Mouse (Mus musculus) urinary bladder, postnatal 14 days (tissue): ENCODE measurements around the gene Prpsap2.
A peak's percentile ranks its signal among the peaks of the same experiment; 100 is the strongest.
"Not testable (repeated sequence)": the region's sequence is repeated elsewhere in the genome, so short reads cannot be mapped to it uniquely, and the experiment has no call there.

Source experiments
- DNase-seq: peaks from one replicate; pipeline ENCODE4 v3.0.0; 2021; ENCODE audit warnings: low spot score

The Prpsap2 gene

DNA sequence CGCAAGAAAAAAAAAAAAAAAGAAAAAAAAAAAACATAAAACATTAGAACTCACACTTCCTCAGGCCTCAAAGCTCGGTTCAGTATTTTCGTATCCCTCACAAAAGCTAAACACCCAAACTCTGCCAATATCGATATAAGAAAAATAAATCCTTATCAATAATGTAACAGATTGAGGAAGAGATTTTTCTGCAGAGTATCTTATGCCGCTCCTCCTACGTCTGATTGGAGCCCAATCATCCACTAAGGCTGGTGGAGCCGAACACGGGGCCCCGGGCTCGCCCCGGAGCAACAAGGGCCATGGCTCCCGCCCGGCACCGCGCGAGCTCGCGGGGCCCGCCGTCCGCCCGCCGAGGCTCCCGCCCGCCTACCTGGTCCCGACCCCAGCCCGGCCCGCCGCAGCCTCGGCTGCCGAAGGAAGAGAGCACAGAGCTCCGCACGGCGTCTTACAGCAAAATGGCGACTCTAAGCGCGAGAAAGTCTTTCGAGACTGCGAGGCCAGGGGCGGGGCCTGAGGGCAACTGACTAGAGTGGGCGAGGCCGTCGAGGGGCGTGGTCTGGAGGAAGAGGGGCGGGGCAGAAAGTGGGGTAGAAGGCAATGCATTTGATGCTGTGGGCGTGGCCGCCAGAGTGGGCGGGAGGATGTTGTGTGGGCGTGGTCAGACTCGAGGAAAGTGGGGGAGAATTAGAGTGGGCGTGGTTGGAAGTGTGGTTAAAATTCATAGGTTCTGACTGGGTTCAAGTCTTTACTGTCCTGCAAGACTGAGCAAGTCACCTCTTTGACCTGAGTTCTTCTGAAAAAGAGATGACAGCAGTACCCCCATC is at the start of gene Prpsap2:
Prpsap2 (minus strand) TSS at position 505 of the 824 bp plus-strand sequence.
- DNase-seq = peak; percentile 100

DNA sequence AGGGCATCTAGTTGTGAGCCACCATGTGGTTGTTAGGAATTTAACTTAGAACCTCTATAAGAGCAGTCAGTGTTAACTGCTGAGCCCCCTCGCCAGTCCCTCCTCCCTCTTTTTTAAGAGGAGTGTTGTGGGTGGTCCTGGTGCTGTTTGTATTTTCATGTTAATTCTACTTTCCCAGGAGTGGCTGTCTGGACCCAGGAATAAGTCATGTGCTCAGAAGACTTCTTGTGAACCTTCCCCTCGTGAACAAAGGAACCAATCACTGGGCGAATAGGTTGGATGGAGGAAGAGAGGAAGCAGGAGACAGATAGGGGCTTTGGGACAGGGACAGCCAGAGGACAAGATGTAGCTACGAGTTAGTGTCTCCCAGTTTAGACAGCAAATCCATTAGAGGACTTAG is 47.9 kb upstream of the Prpsap2 start:
- no peak for DNase-seq

DNA sequence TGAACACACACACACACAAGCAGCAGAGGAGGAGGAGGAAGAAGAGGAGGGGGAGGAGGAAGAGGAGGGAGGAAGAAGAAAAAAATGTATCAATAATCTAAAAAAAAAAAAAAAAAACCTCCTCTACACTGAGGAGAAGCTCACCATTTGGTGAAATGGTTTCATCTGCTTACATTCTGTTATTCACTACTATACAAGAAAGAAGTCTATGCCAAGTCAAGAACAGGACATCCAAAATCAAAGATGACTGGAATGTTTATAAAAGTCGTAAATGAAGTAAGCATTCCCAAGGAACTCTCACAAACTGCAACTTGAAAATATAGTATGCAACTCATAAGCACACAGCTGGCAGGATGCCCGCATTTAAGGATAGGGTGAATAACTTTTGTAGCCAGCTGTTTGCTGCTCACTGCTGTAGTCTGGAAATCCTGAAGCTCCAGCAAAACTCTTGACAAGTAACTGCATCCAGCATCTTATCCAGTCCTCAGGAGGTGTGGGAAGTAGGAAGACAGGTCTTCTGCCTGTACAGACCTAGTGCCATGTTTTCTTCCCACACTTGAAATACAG is 46.7 kb upstream of the Prpsap2 start:
- no peak for DNase-seq

DNA sequence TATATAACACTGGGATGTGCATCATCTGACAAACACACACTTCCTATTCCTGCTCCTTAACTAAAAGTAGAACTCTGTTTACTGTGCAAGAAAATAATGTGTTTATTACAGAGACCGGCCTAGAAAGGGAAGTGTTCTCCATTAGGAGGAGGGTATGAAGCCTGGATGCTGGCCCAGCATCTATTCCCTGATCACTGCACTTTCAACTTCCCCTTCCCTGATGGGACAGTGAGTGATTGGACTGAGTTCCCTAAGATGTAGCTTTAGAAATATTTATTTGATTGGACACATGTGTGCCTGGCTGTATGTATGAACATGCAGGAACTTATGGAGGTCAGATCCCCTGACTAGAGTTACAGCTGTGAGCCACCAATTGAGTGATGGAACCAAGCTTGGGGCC is 31.6 kb upstream of the Prpsap2 start:
- DNase-seq = no peak

DNA sequence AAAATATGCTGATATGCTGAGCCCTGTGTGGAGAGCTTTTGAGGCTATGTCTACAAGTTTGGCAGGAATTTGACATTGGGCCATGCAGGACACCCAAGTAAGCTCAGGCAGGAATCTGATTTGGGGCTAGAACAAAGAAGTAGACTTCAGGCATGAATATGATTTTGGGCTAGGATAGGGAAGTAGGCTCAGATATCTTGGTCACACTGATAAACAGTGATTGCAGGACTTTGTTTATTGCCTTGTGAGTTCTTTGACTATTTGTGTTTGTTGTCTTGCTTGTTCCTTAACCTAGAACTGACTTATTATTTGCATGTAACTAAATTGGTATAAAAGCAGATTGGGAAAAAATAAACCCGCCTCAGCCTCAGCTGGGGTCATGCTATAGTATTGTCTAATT is 26.7 kb upstream of the Prpsap2 start:
- DNase-seq = no peak

DNA sequence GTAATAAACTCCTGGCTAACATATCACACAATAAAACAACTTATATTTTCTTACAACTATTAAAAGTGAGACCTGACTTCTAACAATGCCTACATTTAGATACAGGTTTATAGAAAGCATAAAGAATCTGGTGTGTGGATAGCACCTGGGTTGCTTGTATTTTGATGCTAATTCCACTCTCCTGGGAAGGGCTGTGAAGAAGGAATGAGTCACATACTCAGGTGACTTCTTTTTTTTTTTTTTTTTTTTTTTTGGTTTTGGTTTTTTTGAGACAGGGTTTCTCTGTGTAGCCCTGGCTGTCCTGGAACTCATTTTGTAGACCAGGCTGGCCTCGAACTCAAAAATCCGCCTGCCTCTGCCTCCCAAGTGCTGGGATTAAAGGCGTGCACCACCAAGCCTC is 20.6 kb upstream of the Prpsap2 start:
- not testable (repeated sequence) for DNase-seq

DNA sequence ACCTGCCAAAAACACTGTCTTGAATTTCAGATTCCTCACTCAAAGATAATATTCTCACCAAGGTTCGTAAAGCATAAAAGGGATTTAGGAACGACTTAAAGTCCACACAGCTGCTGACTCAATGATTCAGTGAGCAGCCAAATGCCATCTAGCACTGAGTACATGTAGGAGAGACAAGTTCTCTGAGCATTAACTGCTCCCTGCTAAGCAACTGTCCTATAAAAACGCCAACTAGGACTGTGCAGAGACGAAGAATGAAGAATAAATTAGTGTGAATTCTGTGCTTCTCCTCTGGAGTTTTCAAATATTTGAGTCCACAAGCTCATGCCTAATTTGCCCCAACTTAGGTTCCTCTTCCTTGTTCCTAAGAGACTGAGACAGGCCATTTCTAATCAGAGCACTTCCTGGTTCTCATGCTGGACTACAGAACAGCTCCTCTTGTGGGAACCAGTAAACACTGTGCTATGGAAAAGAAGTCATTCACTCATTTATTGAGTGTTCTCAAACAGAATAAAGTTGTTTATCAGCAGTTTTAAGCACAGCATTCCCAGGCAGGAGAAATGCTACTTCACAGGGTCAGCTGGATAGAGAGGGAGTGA is 12.8 kb upstream of the Prpsap2 start:
- no peak for DNase-seq

DNA sequence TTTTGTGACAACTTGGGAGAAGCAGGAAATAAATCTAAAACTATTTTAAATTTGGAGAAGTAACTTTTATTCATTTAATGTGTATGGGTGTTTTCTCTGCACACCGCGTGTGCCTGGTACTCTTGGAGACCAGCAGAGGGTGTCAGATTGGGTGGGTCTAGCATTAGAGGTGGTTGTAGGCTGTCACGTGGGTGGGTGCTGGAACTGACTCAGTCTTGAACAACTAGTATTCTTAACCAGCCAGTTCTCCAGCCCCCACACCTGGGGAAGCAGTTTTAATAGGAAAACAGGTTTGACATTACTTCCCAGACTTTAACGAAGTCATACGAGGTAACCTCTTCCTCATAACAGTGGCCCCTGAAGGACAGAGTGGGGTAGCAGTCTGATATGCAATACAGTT is 1.4 kb downstream of the Prpsap2 start:
- DNase-seq = no peak

DNA sequence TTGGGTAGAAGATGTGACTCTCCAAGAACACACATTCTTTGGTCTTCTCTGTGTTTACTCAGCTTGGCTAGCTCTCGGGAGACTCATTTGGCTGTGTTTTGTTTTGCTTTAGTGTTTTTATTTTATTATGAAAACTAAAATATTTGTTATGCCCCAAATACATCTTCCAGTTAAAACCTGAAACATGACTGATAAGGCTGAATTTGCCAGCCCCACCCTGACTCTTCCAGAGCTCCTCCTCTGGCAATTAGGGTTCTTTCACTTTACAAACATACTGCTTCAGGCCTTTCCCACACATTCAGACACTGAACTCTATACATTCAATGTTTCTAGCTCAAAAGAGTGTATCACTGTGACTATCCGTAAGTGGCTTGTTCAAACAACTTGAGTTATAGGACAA is 4.7 kb downstream of the Prpsap2 start:
- no peak for DNase-seq

DNA sequence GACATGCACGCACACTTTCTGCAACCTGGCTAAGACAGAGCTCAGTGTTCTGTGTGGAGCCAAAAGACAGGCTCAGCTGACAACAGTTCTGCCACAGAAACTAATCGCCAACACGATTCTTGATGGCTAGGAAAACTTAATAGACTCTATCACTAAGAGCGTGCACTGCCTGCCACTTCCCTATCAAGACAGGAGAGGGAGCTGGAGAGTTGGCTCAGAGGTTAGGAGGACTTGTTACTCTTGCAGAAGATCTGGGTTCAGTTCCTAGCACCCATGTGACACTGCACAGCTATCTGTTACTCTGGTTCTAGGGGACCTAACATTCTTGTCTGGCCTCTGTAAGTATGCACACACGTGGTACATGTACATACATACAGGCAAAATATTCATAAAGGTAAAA is 10.3 kb downstream of the Prpsap2 start:
- no peak for DNase-seq

DNA sequence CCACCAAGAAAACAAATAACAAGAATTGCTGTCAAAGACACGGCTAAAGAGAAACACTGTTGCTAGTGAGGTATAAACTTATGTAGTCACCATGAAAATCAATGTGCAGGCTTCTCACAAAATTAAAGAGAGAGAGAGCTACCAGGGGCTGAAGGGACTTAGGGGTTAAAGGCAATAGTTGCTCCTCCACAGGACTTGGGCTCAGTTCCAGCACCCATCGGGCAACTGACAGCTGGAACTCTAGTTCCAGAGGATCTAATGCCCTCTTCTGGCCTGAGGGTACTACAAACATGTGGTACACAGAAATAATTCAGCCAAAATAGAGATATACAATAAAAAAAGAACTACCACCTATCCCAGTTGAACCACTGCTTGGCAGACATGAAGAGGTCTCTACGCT is 14.7 kb downstream of the Prpsap2 start:
- DNase-seq = no peak

DNA sequence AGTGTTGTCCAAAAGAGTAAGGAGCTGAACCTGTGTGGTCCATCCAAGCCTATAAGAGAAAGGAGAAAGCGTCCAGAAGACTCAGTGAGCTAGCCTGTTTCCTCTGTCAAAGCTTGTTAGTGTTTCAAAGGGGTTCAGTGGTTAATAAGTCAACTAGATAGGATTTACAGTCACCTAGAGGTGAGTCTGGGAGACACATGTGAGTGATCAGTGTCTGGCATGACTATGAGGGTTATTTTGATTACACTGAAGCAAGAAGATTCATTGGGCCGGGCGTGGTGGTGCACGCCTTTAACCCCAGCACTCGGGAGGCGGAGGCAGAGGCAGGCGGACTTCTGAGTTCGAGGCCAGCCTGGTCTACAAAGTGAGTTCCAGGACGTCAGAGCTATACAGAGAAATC is 16.1 kb downstream of the Prpsap2 start:
- no peak for DNase-seq

DNA sequence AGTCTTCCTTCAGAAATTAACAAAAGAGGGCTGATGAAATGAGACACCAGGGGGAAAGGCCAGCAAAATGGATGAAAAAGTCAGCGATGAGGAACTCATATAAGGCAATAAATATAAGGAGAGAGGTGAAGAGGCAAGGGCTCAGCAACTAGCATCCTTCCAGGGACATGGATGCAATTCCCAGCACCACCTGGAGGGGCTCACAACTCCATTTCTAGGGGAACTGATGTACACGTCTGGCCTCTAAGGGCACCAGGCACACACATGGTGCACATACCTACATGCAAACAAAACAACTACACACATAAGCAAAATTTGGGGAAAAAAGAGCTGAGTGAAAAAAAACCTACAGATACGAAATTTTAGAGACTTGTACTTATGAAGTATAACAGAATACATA is 17.4 kb downstream of the Prpsap2 start:
- no peak for DNase-seq

DNA sequence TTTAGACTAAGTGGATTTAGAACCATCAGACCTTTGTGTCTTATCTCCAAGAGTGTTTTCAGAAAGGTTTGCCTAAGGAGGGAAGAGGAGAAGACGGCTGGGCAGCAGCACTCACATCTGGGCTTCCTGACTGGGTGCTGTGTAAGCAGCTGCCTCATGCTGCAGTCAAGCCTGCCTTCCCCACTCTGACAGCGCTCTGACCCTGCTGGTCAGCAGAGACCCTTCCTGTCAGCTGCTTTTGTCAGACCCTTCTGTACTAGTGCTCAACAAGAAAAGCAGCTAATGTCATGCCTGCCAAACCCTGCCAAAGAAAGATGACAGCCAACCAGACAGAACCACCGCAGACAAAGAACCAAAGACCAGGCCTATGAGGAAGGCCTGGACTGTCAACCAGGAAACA is 18.1 kb downstream of the Prpsap2 start:
- no peak for DNase-seq

DNA sequence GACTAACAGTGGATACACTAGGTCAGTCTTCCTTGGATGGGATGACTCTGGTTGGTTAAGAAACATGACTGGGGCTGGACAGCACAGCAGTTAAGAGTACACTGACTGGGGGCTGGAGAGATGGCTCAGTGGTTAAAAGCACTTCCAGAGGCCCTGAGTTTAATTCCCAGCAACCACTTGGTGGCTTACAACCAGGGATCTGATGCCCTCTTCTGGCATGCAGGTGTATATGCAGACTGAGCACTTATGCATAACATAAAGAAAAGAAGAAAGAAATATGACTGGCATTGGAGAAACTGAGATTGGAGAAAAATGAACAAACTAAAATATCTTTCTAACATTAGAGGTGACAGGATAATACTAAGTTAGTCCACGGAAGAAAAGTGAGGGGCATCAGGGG is 21.4 kb downstream of the Prpsap2 start:
- DNase-seq = no peak

DNA sequence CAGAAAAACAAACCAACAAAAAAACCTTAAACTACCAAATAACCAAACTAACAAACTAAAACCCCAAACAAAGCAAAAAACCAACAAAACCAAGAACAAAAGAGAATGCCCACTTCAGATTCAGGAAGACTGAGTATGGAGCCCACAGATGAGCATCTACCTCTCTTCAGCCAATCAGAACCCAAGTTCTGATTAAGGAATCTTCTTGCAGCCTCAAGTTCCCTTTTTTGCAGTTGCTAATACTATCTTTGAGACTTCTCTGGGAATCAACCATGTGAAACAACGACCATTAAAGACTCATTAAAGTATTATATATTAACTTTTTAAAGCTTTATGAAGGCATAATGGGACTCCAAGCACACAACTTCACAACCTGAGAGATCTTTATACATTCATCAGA is 24.6 kb downstream of the Prpsap2 start:
- no peak for DNase-seq

DNA sequence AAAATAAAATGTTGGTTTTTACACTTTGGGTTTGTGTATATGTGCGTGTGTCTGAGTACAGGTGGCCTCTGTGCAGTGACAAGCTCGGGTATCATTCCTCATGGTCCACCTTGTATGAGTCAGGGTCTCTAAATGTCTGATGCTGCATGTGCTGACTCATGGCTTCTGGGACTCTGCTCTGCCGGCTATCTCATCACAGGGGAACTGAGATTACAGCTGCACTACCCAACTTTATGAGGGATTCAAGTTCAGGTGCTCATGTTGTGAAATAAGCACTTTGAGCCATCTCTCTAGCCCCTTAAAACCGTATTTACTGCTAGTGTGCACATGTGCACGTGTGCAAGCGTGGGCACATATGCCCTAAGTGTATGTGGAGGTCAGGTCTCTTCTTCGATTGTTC is 29.2 kb downstream of the Prpsap2 start:
- no peak for DNase-seq

DNA sequence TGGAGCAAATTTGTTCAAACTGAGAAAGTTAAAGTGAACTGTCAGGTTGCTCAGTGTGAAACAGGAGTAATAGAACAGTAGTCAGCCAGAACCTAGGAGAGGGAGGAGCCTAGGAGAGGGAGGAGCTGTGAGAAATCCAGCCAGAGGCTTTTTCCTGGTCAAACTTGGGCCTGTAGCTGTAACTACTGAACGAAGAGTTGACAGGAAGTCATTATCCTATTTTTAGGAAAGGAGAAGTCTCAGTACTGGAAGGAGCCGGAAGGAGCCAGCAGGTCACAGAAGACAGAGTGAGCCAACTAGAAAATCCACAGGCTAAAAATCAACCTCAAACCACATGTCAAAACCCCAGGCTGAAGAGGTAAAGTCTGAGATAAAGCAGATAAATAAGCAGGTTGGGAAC is 33.9 kb downstream of the Prpsap2 start:
- no peak for DNase-seq

DNA sequence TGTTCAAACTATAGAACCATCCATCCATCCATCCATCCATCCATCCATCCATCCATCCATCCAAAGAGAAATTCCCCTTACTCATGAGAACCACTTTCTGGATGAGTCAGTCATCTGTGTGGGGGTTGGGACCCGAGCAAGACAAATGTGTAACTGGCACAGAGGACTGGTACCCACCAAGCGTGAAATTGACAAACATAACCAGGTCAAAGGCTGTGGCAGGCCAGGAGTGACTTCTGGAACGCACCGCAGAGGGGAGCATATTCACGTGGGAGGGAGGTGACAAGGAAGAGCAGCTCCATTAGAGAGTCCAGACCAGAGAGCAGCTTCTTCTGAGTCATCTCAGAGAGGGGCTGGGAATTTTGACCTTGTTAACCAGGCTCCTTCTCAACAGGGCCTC is 39.8 kb downstream of the Prpsap2 start:
- DNase-seq = no peak

DNA sequence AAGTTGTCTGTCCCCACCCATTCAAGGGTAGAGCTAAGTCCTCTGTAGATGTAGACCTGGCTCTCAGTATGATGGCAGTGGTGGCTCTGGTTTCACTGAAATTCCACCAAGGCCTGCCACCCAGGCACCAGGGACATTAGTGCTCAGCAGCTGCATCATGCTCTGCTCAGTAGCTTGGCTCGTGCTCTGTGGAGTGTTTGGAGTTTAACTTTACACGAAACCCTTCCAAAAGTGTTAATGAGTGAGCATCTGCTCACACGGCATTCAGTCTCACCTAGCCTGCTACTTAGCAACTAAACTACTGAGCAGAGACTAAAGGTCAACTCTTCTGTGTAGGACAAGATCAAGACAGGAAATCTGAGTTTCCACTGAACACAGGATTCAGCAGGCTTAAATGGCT is 41.3 kb downstream of the Prpsap2 start, which contains the start of gene Slc5a10:
Slc5a10 (minus strand) TSS at position 191 of the 400 bp plus-strand sequence.
- no peak for DNase-seq

DNA sequence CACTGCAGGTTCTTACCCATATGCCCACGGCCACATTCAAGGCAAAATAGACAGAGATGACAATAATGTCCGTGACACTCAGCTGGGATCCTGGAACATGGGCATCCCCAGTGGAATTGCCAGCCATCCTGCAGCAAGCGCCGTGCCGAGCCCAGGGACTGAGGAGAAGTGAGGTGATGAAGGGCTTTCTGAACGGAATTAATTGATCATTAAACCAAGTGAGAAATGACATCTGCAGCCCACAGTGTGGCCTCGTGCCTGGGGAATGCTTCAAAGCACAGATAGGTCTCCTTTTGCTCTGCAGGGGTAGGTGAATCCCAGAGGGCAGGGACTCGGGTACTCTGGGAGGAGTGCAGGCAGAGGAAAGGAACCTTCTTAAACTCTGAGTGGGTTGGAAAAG is 42.1 kb downstream of the Prpsap2 start:
- no peak for DNase-seq

DNA sequence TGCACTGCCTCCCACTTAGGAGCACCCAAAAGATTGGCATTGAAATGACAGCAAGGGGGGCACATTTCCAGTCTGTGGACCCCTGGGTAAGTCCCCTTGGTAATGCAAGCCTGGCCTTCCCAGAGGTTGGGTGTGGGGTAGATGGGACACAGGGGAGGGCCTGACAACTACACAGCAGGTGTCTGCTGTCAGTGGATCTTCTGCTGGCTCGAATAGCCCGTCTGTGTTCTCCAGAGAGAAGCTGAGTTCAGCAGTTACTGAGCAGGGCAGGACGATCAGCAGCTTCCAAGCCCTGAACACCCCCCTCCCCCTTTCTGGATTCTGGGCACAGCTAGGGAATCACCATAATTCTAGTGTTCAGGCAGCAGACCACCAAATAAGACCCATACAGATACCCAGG is 42.5 kb downstream of the Prpsap2 start:
- DNase-seq = no peak

DNA sequence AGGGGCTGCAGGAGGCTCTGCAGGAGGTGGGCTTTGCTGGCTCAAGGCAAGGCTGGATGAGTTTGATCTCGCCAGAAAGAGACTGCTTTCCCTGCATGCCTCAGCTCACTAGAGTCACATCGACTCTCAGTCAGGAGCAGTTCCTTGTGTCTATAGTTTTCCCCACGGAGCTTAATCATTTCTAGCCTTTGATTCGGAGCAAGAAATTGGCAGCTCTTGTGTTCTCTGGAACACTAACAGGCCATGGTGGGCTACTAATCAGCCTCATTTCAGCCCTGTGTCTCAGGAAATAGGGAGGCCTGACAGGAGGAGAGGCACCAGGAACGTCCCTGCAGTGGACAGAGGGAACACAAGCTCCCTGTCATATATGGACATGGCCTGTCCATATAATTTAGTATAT is 43.9 kb downstream of the Prpsap2 start:
- no peak for DNase-seq

DNA sequence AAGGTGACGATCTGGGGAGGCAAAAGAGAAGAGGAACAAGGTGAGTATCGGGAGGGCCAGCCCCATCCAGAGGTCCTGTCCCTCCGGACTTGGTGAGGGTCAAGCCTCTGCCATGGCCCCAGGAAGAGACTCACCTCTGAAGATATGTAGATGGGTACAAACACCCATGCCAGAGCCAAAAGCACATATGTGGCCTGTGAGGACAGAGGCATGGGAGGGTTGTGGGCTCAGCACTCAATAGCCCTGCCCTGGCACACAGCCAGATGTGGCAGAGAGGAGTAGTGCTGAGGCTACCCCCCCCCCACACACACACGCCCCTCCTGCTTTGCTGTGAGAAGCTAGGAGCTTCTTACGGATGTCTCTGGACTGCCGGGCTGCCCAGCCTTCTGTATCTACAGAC is 46.8 kb downstream of the Prpsap2 start:
- DNase-seq = no peak
